Mouse (Mus musculus) kidney, postnatal 0 days (tissue): ENCODE measurements at regions not wholly inside any gene's neighbourhood (a gene's known extent, or its start where the extent isn't known, plus 50 kb on each side); places are given as distances from the start of the nearest gene placed in this dataset.
"Not testable (repeated sequence)": the region's sequence is repeated elsewhere in the genome, so short reads cannot be mapped to it uniquely, and the experiment has no call there.

Experiments used
- ATAC-seq: fragments of 200-750 bp; cut with Nextera tagmentation; replicated peaks from 2 replicates; pipeline ENCODE4 v1.8.0; 2017; ENCODE audit warnings: low read depth, moderate number of reproducible peaks, moderate TSS enrichment, moderate library complexity; ENCODE audit not compliant: low FRiP score
- DNase-seq: peaks from one replicate; pipeline ENCODE4 v3.0.0-alpha.2; 2016; ENCODE audit warnings: low spot score
- H3K27ac ChIP-seq: fragments of 300-500 bp; sonication (generic); 2 replicates; pipeline ENCODE4 v1.5.1; 2014; ENCODE audit warnings: mild to moderate bottlenecking
- H3K27me3 ChIP-seq: fragments of 300-500 bp; sonication (generic); 2 replicates; pipeline ENCODE4 v1.6.1; 2014; ENCODE audit warnings: low read length, mixed read lengths; ENCODE audit not compliant: insufficient read depth
- H3K36me3 ChIP-seq: fragments of 300-500 bp; sonication (generic); 2 replicates; pipeline ENCODE4 v1.6.1; 2014; ENCODE audit warnings: low read length, mixed read lengths; ENCODE audit not compliant: insufficient read depth
- H3K4me1 ChIP-seq: fragments of 300-500 bp; sonication (generic); replicated peaks from 2 replicates; pipeline ENCODE4 v1.6.1; 2014; ENCODE audit warnings: antibody characterized with exemption, low read length, mixed read lengths; ENCODE audit not compliant: insufficient read depth
- H3K4me2 ChIP-seq: fragments of 300-500 bp; sonication (generic); 2 replicates; pipeline ENCODE4 v1.6.1; 2014; ENCODE audit warnings: mild to moderate bottlenecking, low read length, moderate library complexity, mixed read lengths
- H3K4me3 ChIP-seq: fragments of 300-500 bp; sonication (generic); replicated peaks from 2 replicates; pipeline ENCODE4 v1.5.1; 2014; ENCODE audit warnings: low read depth, low read length
- H3K9ac ChIP-seq: fragments of 300-500 bp; sonication (generic); 2 replicates; pipeline ENCODE4 v1.6.1; 2014; ENCODE audit warnings: low read depth, low read length
- H3K9me3 ChIP-seq: fragments of 300-500 bp; sonication (generic); replicated peaks from 2 replicates; pipeline ENCODE4 v1.6.1; 2016; ENCODE audit warnings: low read length, inconsistent platforms, mixed read lengths
- CTCF ChIP-seq: IDR thresholded peaks from 2 replicates; pipeline ENCODE4 v1.5.1; 2016; ENCODE audit warnings: antibody characterized with exemption, low read depth, mild to moderate bottlenecking, moderate library complexity
- WGBS: fragments of 180-500 bp; shearing (Covaris S2); extraction: QIAGEN DNeasy Blood & Tissue Kit; methylation state at CpG from one replicate; pipeline ENCODE4 v1.1.7; 2014; 5-methylcytosine and 5-hydroxymethylcytosine counted together

DNA sequence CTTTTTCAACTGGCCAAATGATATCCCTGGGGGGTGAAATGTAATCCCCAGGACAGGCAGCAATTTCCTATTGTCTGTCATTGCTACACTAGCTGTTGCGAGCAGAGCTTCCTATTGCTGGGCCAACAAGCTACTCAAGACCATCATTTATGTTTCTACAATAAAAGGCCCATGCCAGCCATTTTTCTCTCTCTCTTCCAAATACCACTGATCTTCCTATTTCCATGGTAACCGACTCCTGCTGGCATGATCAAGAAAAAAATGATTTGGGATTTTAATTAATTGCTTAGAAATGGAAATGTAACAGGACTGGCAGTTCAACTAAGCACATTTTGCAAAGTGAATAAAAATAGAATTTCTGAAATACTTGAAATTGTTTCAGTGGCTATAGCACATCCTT, 868.7 kb upstream of the 4930412O13Rik start:
- H3K4me2 ChIP-seq = no peak overlapping the region
- no peak overlapping the region for H3K9ac ChIP-seq
- H3K27ac ChIP-seq = no peak overlapping the region
- 60% methylated on average over 2 of the region's 2 CpGs for WGBS
- no peaks in the 10 kb centered on the region for H3K27me3 ChIP-seq
- no peak overlapping the region for H3K4me3 ChIP-seq
- H3K36me3 ChIP-seq = no peaks in the 10 kb centered on the region
- DNase-seq (no peak), ATAC-seq (no peak)
- TF ChIP-seq CTCF = no peak
- H3K4me1 ChIP-seq = no peaks in the 10 kb centered on the region
- no peaks in the 10 kb centered on the region for H3K9me3 ChIP-seq

DNA sequence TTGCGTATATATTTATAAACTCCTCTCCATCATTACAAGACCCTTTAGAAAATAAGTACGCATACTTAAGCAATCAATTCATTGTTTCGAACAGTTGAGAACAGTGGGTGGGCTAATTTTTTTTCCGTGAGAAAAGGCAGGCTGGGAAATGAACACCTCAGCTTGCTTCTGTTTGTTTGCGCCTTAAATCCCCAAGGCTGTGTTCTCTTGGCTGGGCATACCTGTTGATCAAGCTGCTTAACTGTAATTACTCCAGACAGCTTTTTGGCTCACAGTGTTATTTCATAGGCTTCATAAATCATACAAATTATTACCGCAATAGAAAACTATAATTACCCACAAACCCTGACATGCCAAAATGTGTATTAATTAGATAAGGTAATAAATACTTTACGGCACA, 848.0 kb upstream of the 4930412O13Rik start:
- WGBS = 86% methylated on average over 7 of the region's 7 CpGs
- Histone ChIP-seq H3K9me3 (no peaks in the 10 kb centered on the region), H3K4me3 (no peak overlapping the region), H3K27me3 (no peaks in the 10 kb centered on the region), H3K27ac (no peak overlapping the region), H3K9ac (no peak overlapping the region), H3K36me3 (no peaks in the 10 kb centered on the region), H3K4me1 (no peaks in the 10 kb centered on the region), H3K4me2 (no peak overlapping the region)
- no peak for DNase-seq
- ATAC-seq = no peak
- TF ChIP-seq CTCF = no peak

DNA sequence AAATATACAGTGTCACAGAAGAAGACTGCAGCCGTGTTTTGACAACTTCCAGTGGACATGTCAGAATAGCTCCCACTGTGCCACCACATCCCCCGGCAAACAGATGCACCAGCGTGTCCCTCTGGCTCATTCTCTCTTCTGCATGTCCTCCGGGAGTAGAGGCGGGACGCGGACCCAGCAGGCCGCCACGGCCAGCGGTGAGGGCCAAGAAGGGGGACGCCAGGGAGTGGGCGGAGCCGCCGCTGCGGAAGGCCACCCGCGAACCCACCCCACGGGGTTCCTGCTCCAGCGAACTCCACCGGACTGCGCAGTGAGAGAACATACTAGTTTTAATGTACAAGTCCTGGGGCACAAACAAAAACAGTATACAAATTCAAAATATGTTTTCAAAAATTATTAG, 838.7 kb upstream of the 4930412O13Rik start:
- not testable (repeated sequence) for H3K4me2 ChIP-seq, DNase-seq, H3K4me1 ChIP-seq, H3K27ac ChIP-seq, H3K9ac ChIP-seq, H3K27me3 ChIP-seq, H3K9me3 ChIP-seq, H3K4me3 ChIP-seq, ATAC-seq, H3K36me3 ChIP-seq
- 64% methylated on average over 21 of the region's 21 CpGs for WGBS

DNA sequence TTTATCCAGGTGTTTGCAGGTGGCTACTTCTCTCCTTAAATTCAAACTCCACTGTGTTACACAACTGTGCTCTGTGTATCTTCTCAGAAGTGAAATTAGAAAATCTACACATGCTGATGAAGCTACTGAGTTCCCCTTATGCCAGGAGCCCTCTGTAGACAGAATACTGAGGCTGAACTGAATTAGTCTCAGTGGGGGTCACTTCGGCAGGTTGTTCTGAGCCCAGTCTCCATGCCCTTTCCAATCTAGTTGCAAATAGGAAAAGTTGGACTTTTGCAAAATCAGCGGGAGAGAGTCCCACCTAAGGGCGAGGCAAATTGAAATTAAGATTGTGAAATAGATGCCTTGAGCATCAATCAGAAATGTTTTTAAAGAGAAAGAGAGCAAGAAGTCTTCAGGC, 833.1 kb upstream of the 4930412O13Rik start:
- H3K4me1 ChIP-seq = no peaks in the 10 kb centered on the region
- H3K4me3 ChIP-seq = no peak overlapping the region
- H3K27ac ChIP-seq = no peak overlapping the region
- no peaks in the 10 kb centered on the region for H3K36me3 ChIP-seq
- no peaks in the 10 kb centered on the region for H3K27me3 ChIP-seq
- 83% methylated on average over 3 of the region's 3 CpGs for WGBS
- H3K9ac ChIP-seq = no peak overlapping the region
- no peaks in the 10 kb centered on the region for H3K9me3 ChIP-seq
- DNase-seq (no peak), ATAC-seq (no peak)
- H3K4me2 ChIP-seq = no peak overlapping the region
- no peak for TF ChIP-seq CTCF

DNA sequence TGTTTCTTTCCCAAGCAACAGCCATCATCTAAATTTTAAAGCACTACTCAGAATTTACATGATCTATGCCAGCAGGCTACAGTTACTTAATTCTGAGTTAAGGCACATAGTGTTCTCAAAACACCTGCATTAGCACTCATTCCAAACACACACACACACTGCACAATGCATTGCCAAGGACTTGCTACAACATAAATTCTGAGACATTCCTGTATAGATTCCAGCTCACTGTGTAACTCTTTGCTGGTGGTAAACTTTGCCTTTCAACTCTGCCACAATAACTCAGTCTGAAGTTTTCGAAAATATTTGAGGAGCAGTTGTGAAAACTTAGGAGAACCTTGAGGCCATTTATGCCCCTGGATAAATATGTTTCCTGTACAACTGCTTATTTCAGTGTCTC, 807.2 kb upstream of the 4930412O13Rik start:
- Histone ChIP-seq H3K4me2 (no peak overlapping the region), H3K4me3 (no peak overlapping the region), H3K27ac (no peak overlapping the region), H3K27me3 (no peaks in the 10 kb centered on the region), H3K36me3 (no peaks in the 10 kb centered on the region), H3K9me3 (no peaks in the 10 kb centered on the region; the same call in 1 of the 2 replicates), H3K4me1 (no peaks in the 10 kb centered on the region), H3K9ac (no peak overlapping the region)
- TF ChIP-seq CTCF = no peak
- ATAC-seq (no peak), DNase-seq (peak; percentile 4)
- 58% methylated on average over 1 of the region's 1 CpGs for WGBS

DNA sequence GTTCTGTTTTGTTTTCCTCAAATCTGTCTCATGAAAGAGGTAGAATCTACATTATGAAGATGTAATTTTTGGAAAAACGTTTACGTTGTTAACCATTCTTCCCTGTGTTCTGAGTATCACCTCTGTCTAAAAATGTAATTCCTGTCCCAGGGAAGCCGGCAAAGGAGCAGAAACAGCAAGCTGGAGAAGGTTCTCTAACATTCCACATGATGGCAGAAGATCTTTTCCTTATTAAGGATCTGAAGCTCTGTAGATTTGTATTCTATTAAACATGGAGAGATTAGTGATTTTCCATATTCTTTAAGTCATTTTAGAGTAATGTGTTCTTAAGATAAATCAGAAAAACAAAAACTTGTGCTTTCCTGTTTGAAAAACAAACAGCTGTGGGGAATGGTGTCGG, 802.9 kb upstream of the 4930412O13Rik start:
- Histone ChIP-seq H3K4me3 (no peak overlapping the region), H3K9me3 (no peaks in the 10 kb centered on the region), H3K4me1 (no peaks in the 10 kb centered on the region), H3K27ac (no peak overlapping the region), H3K4me2 (no peak overlapping the region), H3K36me3 (no peaks in the 10 kb centered on the region), H3K9ac (no peak overlapping the region), H3K27me3 (no peaks in the 10 kb centered on the region)
- peak; percentile 47 for TF ChIP-seq CTCF
- 66% methylated on average over 4 of the region's 4 CpGs for WGBS
- peak; percentile 49 for DNase-seq
- no peak for ATAC-seq

DNA sequence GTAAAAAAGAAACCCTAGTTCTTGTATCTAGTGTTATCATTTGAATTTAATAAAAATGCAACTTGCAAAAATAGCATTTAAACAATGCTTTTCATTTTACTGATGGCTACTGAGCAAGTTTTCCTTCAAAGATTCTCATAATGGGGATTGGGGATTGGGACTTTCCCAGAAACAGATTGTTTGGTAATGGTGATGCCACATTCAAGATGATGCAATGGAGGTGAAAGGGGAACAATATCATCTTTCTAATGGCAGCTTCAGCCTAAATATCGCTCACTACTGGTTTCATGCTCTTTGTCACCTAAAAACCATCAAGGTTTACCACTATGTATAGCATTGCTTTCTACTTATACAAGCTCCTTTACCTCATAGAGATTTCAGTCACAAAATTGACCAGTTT, 799.3 kb upstream of the 4930412O13Rik start:
- DNase-seq (no peak), ATAC-seq (no peak)
- H3K27ac ChIP-seq = no peak overlapping the region
- no peaks in the 10 kb centered on the region for H3K9me3 ChIP-seq
- H3K4me3 ChIP-seq = no peak overlapping the region
- 95% methylated on average over 1 of the region's 1 CpGs for WGBS
- no peak overlapping the region for H3K9ac ChIP-seq
- H3K4me1 ChIP-seq = no peaks in the 10 kb centered on the region
- H3K4me2 ChIP-seq = no peak overlapping the region
- no peaks in the 10 kb centered on the region for H3K27me3 ChIP-seq
- TF ChIP-seq CTCF = no peak
- no peaks in the 10 kb centered on the region for H3K36me3 ChIP-seq
